Mouse (Mus musculus) hindbrain, embryonic 15.5 days (tissue): ENCODE measurements at regions not wholly inside any gene's neighbourhood (a gene's known extent, or its start where the extent isn't known, plus 50 kb on each side); places are given as distances from the start of the nearest gene placed in this dataset.

Experiments used
- ATAC-seq: fragments of 200-750 bp; cut with Nextera tagmentation; 2 replicates; pipeline ENCODE4 v1.8.0; 2017; ENCODE audit warnings: low read depth, moderate number of reproducible peaks, moderate TSS enrichment; ENCODE audit not compliant: low FRiP score
- H3K27ac ChIP-seq: fragments of 300-500 bp; sonication (generic); replicated peaks from 2 replicates; pipeline ENCODE4 v1.5.1; 2015; ENCODE audit warnings: mild to moderate bottlenecking, inconsistent platforms
- H3K27me3 ChIP-seq: fragments of 300-500 bp; sonication (generic); 2 replicates; pipeline ENCODE4 v1.6.1; 2015; ENCODE audit warnings: control low read depth, inconsistent platforms
- H3K36me3 ChIP-seq: fragments of 300-500 bp; sonication (generic); 2 replicates; pipeline ENCODE4 v1.6.1; 2015; ENCODE audit warnings: control low read depth, inconsistent platforms
- H3K4me1 ChIP-seq: fragments of 300-500 bp; sonication (generic); replicated peaks from 2 replicates; pipeline ENCODE4 v1.6.1; 2015; ENCODE audit warnings: control low read depth, inconsistent platforms
- H3K4me2 ChIP-seq: fragments of 300-500 bp; sonication (generic); 2 replicates; pipeline ENCODE4 v1.6.1; 2015; ENCODE audit warnings: moderate library complexity, mild to moderate bottlenecking, inconsistent platforms
- H3K4me3 ChIP-seq: fragments of 300-500 bp; sonication (generic); 2 replicates; pipeline ENCODE4 v1.5.1; 2015; ENCODE audit warnings: mild to moderate bottlenecking, inconsistent platforms
- H3K9ac ChIP-seq: fragments of 300-500 bp; sonication (generic); 2 replicates; pipeline ENCODE4 v1.6.1; 2015; ENCODE audit warnings: inconsistent platforms
- H3K9me3 ChIP-seq: fragments of 300-500 bp; sonication (generic); 2 replicates; pipeline ENCODE4 v1.6.1; 2016; ENCODE audit warnings: control low read depth, inconsistent platforms
- WGBS: fragments of 180-500 bp; shearing (Covaris S2); methylation state at CpG from one replicate; pipeline ENCODE4 v1.1.7; 2015; 5-methylcytosine and 5-hydroxymethylcytosine counted together

DNA sequence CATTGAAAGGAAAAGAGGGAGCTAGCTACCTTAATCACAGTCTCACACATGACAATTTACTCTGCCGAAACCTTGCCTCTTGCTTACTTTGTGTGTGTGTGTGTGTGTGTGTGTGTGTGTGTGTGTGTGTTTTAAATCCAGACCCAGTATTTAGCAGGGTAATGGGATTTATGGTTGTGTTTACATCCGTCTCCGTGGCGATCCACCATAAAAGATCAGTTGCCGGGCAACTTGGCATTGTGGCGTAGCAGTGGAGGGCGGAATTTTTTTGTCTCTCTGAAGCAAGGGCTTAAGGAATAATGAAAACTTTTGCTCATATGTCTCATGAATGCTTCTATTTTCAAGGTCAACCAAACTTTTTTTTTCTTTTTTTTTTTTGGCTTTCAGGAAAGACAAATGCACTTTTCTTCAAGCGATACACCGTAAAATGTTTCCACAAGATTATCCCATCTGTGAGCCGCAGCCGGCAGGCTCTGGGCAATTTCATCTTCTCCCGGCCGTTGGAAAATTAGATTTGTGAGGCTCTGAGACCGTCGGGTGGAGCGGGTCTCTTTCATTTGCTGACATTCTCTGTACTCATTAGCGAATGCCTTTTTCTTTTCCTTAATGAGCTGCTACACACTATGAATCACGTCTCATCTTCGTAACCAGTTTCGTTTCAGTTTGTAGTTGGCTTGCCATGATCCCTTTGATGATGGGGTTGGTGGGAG, 53.9 kb upstream of the Ptch1 start:
- H3K9ac ChIP-seq, result 0 out of 2 replicates have a peak overlapping the region, but pooled peaks have one; percentile 7
- H3K4me1 ChIP-seq, result peaks cover 8% of the 10 kb centered on the region; the same call in 1 of the 2 replicates
- no peaks in the 10 kb centered on the region for H3K36me3 ChIP-seq
- H3K27ac ChIP-seq, result peak overlapping the region; percentile 0
- no peaks in the 10 kb centered on the region for H3K27me3 ChIP-seq
- 10% methylated on average over 20 of the region's 20 CpGs for WGBS
- H3K4me2 ChIP-seq, result peak overlapping the region; percentile 55
- H3K9me3 ChIP-seq, result no peaks in the 10 kb centered on the region
- ATAC-seq, result 0 out of 2 replicates have a peak, but pooled peaks have one; percentile 48
- H3K4me3 ChIP-seq, result peak overlapping the region; percentile 28

GRCm38 (mm10) chr13:63627894-63628287, 54.5 kb upstream of the Ptch1 start:
- ATAC-seq, result no peak
- H3K36me3 ChIP-seq, result no peaks in the 10 kb centered on the region
- peaks cover 8% of the 10 kb centered on the region; the same call in 1 of the 2 replicates for H3K4me1 ChIP-seq
- peak overlapping the region; percentile 55 for H3K4me2 ChIP-seq
- WGBS, result 79% methylated on average over 4 of the region's 4 CpGs
- H3K27ac ChIP-seq, result peak overlapping the region; percentile 0; the same call in 1 of the 2 replicates
- peak overlapping the region; percentile 28; the same call in 1 of the 2 replicates for H3K4me3 ChIP-seq
- H3K9ac ChIP-seq, result no peak overlapping the region
- H3K9me3 ChIP-seq, result no peaks in the 10 kb centered on the region
- H3K27me3 ChIP-seq, result no peaks in the 10 kb centered on the region

DNA sequence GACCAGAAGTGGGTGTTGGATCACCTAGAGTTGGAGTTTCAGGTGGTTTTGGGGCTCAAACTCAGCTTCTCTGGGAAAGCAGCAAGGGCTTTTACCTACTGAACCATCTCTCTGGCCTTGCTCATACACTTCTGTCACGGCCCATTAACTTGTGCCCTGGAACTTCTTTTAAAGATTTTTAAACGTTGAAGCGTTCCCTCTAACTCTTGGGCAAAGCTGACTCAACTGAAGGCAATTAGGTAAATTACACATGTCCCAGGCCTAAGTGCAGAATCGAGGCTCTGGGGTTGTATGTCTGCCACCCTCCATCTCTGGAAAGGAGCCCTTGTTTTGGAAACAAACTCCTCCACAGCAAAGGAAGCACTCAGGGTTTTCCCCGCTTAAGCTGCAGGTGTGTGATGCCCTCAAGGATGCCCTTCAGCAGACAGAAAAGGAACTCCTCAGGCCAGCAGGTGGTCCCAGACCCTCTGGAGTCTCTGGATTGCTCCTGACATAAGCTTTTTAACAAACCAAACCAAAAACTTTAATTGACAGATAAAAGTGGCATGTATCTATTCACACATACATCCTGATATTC, 58.5 kb upstream of the Ptch1 start:
- no peak for ATAC-seq
- no peak overlapping the region for H3K27ac ChIP-seq
- H3K4me1 ChIP-seq, result peaks cover 8% of the 10 kb centered on the region; the same call in 1 of the 2 replicates
- H3K9me3 ChIP-seq, result no peaks in the 10 kb centered on the region
- no peaks in the 10 kb centered on the region for H3K36me3 ChIP-seq
- H3K9ac ChIP-seq, result no peak overlapping the region
- no peaks in the 10 kb centered on the region for H3K27me3 ChIP-seq
- no peak overlapping the region for H3K4me2 ChIP-seq
- 49% methylated on average over 5 of the region's 5 CpGs for WGBS
- no peak overlapping the region for H3K4me3 ChIP-seq

DNA sequence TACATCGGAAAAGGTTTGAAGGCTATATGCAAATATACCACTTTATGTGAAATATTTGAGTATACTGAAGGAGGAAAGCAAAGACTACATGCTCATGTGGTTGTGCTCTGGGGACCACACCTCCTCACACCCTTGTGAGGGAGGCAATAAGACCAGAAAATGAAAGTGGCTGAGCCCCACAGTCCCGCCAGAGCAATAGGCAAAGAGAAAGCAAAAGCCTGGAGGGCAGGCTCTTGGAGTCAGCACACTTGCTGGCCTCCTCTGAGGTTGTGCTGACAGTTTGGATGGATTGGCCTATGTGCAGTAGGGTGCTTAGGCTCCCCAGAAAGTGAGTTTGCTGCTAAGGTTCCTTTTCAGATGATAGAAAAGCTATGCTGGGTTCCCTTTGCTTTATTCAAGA, 60.9 kb upstream of the Ptch1 start:
- Histone ChIP-seq H3K9me3 (no peaks in the 10 kb centered on the region), H3K36me3 (no peaks in the 10 kb centered on the region), H3K4me2 (no peak overlapping the region), H3K4me1 (no peaks in the 10 kb centered on the region), H3K9ac (no peak overlapping the region), H3K4me3 (no peak overlapping the region), H3K27me3 (no peaks in the 10 kb centered on the region), H3K27ac (no peak overlapping the region)
- ATAC-seq, result no peak
- WGBS, result 91% methylated on average over 2 of the region's 2 CpGs

- no peaks in the 10 kb centered on the region for H3K9me3 ChIP-seq
- 56% methylated on average over 12 of the region's 12 CpGs for WGBS
- no peak overlapping the region for H3K27ac ChIP-seq
- ATAC-seq, result peak; percentile 42; the same call in 1 of the 2 replicates
- no peak overlapping the region for H3K4me3 ChIP-seq
- no peak overlapping the region for H3K9ac ChIP-seq
- H3K36me3 ChIP-seq, result no peaks in the 10 kb centered on the region
- no peak overlapping the region for H3K4me2 ChIP-seq
- no peaks in the 10 kb centered on the region for H3K27me3 ChIP-seq
- H3K4me1 ChIP-seq, result peaks cover 7% of the 10 kb centered on the region; the same call in 1 of the 2 replicates
Measured at GRCm38 (mm10) chr13:63641649-63642226, 68.3 kb upstream of the Ptch1 start.

DNA sequence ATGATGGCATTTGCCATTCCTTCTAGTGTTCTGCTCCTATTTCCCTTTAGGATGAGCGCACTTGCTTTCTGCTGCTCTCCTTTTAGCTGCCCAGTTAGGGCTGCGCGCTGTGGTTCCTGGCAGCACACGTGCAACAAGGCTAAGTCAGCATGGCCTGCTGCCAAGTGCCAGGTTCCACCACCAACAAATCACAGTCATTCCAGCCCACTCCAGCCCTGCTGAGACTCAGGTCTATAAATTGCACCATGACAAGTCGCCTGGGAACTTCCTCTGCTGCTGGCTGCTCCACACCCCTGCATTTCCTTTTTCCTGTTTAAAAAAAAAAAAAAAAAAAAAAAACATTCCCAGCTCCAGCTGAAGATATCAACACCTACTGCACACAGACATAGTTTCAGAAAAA, 69.2 kb upstream of the Ptch1 start:
- Histone ChIP-seq H3K4me2 (no peak overlapping the region), H3K4me1 (peaks cover 7% of the 10 kb centered on the region; the same call in 1 of the 2 replicates), H3K27me3 (no peaks in the 10 kb centered on the region), H3K27ac (0 out of 2 replicates have a peak overlapping the region, but pooled peaks have one; percentile 16), H3K4me3 (no peak overlapping the region), H3K36me3 (no peaks in the 10 kb centered on the region), H3K9ac (no peak overlapping the region), H3K9me3 (no peaks in the 10 kb centered on the region)
- 48% methylated on average over 5 of the region's 5 CpGs for WGBS
- peak; percentile 56; the same call in 1 of the 2 replicates for ATAC-seq

DNA sequence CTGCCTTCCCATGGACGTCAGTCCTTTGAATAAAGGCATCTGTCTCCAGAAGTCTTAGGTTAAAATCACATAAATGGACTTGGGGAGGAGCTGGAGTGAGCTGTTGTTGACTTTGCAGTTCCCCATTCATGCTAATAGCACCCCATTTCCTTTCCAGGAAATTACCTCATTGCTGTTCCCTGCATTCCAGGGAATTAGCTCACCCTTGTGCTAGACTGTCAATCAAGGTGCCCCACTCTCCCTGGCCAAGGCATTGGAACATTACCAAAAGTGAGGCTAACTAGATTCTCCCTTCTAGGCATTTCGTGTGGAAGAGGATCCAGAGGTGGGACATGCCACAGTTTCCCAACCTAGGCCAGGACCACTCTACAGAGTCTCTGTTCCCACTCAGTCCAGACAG, 70.0 kb upstream of the Ptch1 start:
- Histone ChIP-seq H3K27ac (no peak overlapping the region), H3K9me3 (no peaks in the 10 kb centered on the region), H3K9ac (no peak overlapping the region), H3K4me1 (peaks cover 7% of the 10 kb centered on the region; the same call in 1 of the 2 replicates), H3K4me2 (no peak overlapping the region), H3K36me3 (no peaks in the 10 kb centered on the region), H3K4me3 (no peak overlapping the region), H3K27me3 (no peaks in the 10 kb centered on the region)
- 62% methylated on average over 2 of the region's 2 CpGs for WGBS
- ATAC-seq, result no peak

GRCm38 (mm10) chr13:63644308-63644707, 70.9 kb upstream of the Ptch1 start:
- Histone ChIP-seq H3K9me3 (no peaks in the 10 kb centered on the region), H3K9ac (no peak overlapping the region), H3K4me2 (no peak overlapping the region), H3K4me1 (peaks cover 7% of the 10 kb centered on the region; the same call in 1 of the 2 replicates), H3K27ac (no peak overlapping the region), H3K4me3 (no peak overlapping the region), H3K36me3 (no peaks in the 10 kb centered on the region), H3K27me3 (no peaks in the 10 kb centered on the region)
- WGBS, result 94% methylated on average over 5 of the region's 5 CpGs
- ATAC-seq, result no peak

GRCm38 (mm10) chr13:63649058-63649647, 75.8 kb upstream of the Ptch1 start:
- no peaks in the 10 kb centered on the region for H3K36me3 ChIP-seq
- H3K27ac ChIP-seq, result no peak overlapping the region
- no peaks in the 10 kb centered on the region for H3K4me1 ChIP-seq
- no peak overlapping the region for H3K4me3 ChIP-seq
- H3K4me2 ChIP-seq, result no peak overlapping the region
- no peaks in the 10 kb centered on the region for H3K9me3 ChIP-seq
- no peak overlapping the region for H3K9ac ChIP-seq
- 88% methylated on average over 3 of the region's 3 CpGs for WGBS
- no peak for ATAC-seq
- no peaks in the 10 kb centered on the region for H3K27me3 ChIP-seq

DNA sequence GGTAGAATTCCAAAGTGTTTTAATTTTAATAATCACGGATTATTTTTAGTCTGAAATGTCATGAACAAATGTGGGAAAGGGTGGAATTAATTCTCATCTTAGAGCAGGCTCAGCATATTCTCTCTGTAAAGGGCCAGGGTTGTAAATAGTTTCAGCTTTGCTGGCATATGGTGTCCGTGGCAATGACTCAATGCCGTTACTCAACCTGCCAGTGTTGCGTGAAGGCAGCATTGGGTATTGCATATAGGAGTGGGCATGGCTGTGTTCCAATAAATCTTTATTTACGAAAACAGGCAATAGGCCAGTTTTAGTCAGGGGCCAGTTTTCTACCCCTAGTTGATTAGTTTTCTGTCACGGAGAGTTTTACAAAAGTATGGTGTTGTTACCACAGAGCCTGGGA, 81.1 kb upstream of the Ptch1 start:
- Histone ChIP-seq H3K4me2 (no peak overlapping the region), H3K9ac (no peak overlapping the region), H3K9me3 (no peaks in the 10 kb centered on the region), H3K27me3 (no peaks in the 10 kb centered on the region), H3K4me1 (no peaks in the 10 kb centered on the region), H3K27ac (no peak overlapping the region), H3K36me3 (no peaks in the 10 kb centered on the region), H3K4me3 (no peak overlapping the region)
- no peak for ATAC-seq
- WGBS, result 61% methylated on average over 6 of the region's 6 CpGs

GRCm38 (mm10) chr13:63657115-63657514, 83.7 kb upstream of the Ptch1 start:
- H3K9me3 ChIP-seq, result no peaks in the 10 kb centered on the region
- 91% methylated on average over 8 of the region's 8 CpGs for WGBS
- ATAC-seq, result no peak

DNA sequence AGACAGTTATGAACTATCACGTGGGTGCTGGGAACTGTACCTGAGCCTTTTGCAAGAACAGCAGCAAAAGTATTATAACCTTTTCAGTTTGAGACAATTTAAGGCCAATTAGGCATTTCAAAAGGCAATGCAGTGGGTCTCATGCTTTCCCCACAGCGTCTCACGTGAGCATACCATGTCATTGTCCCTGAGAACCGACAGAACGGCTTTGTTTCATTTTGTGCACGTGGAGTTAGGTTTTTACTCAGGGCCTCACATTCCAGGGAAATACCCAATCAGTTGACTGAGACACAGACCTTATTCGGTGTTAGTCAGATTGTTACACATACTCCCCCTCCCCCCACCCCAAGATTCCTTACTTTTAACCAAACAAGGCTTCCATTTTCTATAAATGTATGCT, 86.0 kb upstream of the Ptch1 start:
- no peak overlapping the region for H3K4me3 ChIP-seq
- no peak for ATAC-seq
- no peaks in the 10 kb centered on the region for H3K36me3 ChIP-seq
- H3K27me3 ChIP-seq, result no peaks in the 10 kb centered on the region
- 91% methylated on average over 7 of the region's 7 CpGs for WGBS
- no peak overlapping the region for H3K4me2 ChIP-seq
- H3K27ac ChIP-seq, result no peak overlapping the region
- no peaks in the 10 kb centered on the region for H3K9me3 ChIP-seq
- no peak overlapping the region for H3K9ac ChIP-seq
- no peaks in the 10 kb centered on the region for H3K4me1 ChIP-seq

More at GRCm38 (mm10) chr13:63657115-63657514, 83.7 kb upstream of the Ptch1 start:
- no peak overlapping the region for H3K9ac ChIP-seq
- no peak overlapping the region for H3K4me2 ChIP-seq
- no peak overlapping the region for H3K4me3 ChIP-seq
- no peaks in the 10 kb centered on the region for H3K36me3 ChIP-seq
- H3K27ac ChIP-seq, result no peak overlapping the region
- H3K4me1 ChIP-seq, result no peaks in the 10 kb centered on the region
- H3K27me3 ChIP-seq, result no peaks in the 10 kb centered on the region
